Mouse (Mus musculus) limb, embryonic 13.5 days (tissue): ENCODE data around the gene St6galnac3. TPM values are rescaled to one million over a fixed set of nuclear protein-coding genes. Genes with fewer than 3 reads are reported as not detected.

Source experiments
- ATAC-seq: fragments of 200-750 bp; cut with Nextera tagmentation; 2 replicates; pipeline ENCODE4 v1.8.0; 2017; ENCODE audit warnings: low read depth, moderate number of reproducible peaks, moderate TSS enrichment; ENCODE audit not compliant: low FRiP score
- H3K27ac ChIP-seq: fragments of 300-500 bp; sonication (generic); 2 replicates; pipeline ENCODE4 v1.5.1; 2015; ENCODE audit warnings: inconsistent platforms, mild to moderate bottlenecking, moderate library complexity
- H3K27me3 ChIP-seq: fragments of 300-500 bp; sonication (generic); 2 replicates; pipeline ENCODE4 v1.6.1; 2015; ENCODE audit warnings: mild to moderate bottlenecking, inconsistent platforms
- H3K36me3 ChIP-seq: fragments of 300-500 bp; sonication (generic); 2 replicates; pipeline ENCODE4 v1.6.1; 2015; ENCODE audit warnings: inconsistent platforms, mild to moderate bottlenecking, moderate library complexity
- H3K4me1 ChIP-seq: fragments of 300-500 bp; sonication (generic); 2 replicates; pipeline ENCODE4 v1.6.1; 2015; ENCODE audit warnings: inconsistent platforms
- H3K4me2 ChIP-seq: fragments of 300-500 bp; sonication (generic); replicated peaks from 2 replicates; pipeline ENCODE4 v1.6.1; 2015; ENCODE audit warnings: inconsistent platforms, mild to moderate bottlenecking, moderate library complexity
- H3K4me3 ChIP-seq: fragments of 300-500 bp; sonication (generic); 2 replicates; pipeline ENCODE4 v1.5.1; 2015; ENCODE audit warnings: moderate library complexity, mild to moderate bottlenecking, inconsistent platforms
- H3K9ac ChIP-seq: fragments of 300-500 bp; sonication (generic); 2 replicates; pipeline ENCODE4 v1.6.1; 2015; ENCODE audit warnings: mild to moderate bottlenecking, inconsistent platforms
- H3K9me3 ChIP-seq: fragments of 300-500 bp; sonication (generic); 2 replicates; pipeline ENCODE4 v1.6.1; 2016; ENCODE audit warnings: inconsistent platforms
- WGBS: fragments of 180-500 bp; shearing (Covaris S2); methylation state at CpG from one replicate; pipeline ENCODE4 v1.1.7; 2015; 5-methylcytosine and 5-hydroxymethylcytosine counted together
- polyA plus RNA-seq: library from polyadenylated mRNA; unstranded; fragments of >200 nt; fragmentation: Nextera tagmentation; extraction: Ambion mirVana; gene quantifications from 2 replicates; pipeline ENCODE4 v1.2.1, GENCODE M21; 2015

Gene St6galnac3
- polyA plus RNA-seq, 1 experiment from 2014 or later = 53.7 TPM

GRCm38 (mm10) chr3:153190742-153191141 lies 534.2 kb downstream of the St6galnac3 start:
- Histone ChIP-seq H3K27ac (no peak overlapping the region), H3K4me2 (no peak overlapping the region), H3K9me3 (no peaks in the 10 kb centered on the region), H3K4me1 (no peaks in the 10 kb centered on the region), H3K4me3 (no peak overlapping the region), H3K27me3 (no peaks in the 10 kb centered on the region), H3K36me3 (no peaks in the 10 kb centered on the region), H3K9ac (no peak overlapping the region)
- 86% methylated on average over 2 of the region's 2 CpGs for whole genome bisulfite sequencing
- no peak for ATAC-seq

GRCm38 (mm10) chr3:153189685-153190467 lies 535.1 kb downstream of the St6galnac3 start:
- no peak overlapping the region for H3K27ac ChIP-seq
- ATAC-seq = no peak
- no peaks in the 10 kb centered on the region for H3K4me1 ChIP-seq
- H3K36me3 ChIP-seq = no peaks in the 10 kb centered on the region
- H3K9me3 ChIP-seq = no peaks in the 10 kb centered on the region
- 88% methylated on average over 6 of the region's 6 CpGs for WGBS
- H3K27me3 ChIP-seq = no peaks in the 10 kb centered on the region
- H3K4me2 ChIP-seq = no peak overlapping the region
- no peak overlapping the region for H3K4me3 ChIP-seq
- no peak overlapping the region for H3K9ac ChIP-seq

GRCm38 (mm10) chr3:153188224-153188623 lies 536.8 kb downstream of the St6galnac3 start:
- Histone ChIP-seq H3K4me2 (no peak overlapping the region), H3K27ac (no peak overlapping the region), H3K4me3 (no peak overlapping the region), H3K36me3 (no peaks in the 10 kb centered on the region), H3K9me3 (no peaks in the 10 kb centered on the region), H3K27me3 (no peaks in the 10 kb centered on the region), H3K9ac (no peak overlapping the region), H3K4me1 (no peaks in the 10 kb centered on the region)
- no peak for ATAC-seq
- WGBS = 75% methylated on average over 2 of the region's 2 CpGs

GRCm38 (mm10) chr3:153185117-153185516 lies 539.9 kb downstream of the St6galnac3 start:
- H3K4me1 ChIP-seq = 0 out of 2 replicates have a peak, but pooled peaks cover 4% of the 10 kb centered on the region
- no peaks in the 10 kb centered on the region for H3K9me3 ChIP-seq
- H3K4me2 ChIP-seq = no peak overlapping the region
- H3K27ac ChIP-seq = no peak overlapping the region
- WGBS = 73% methylated on average over 3 of the region's 3 CpGs
- H3K27me3 ChIP-seq = no peaks in the 10 kb centered on the region
- H3K9ac ChIP-seq = no peak overlapping the region
- H3K36me3 ChIP-seq = no peaks in the 10 kb centered on the region
- no peak for ATAC-seq
- H3K4me3 ChIP-seq = no peak overlapping the region

GRCm38 (mm10) chr3:153181242-153181641 lies 543.7 kb downstream of the St6galnac3 start:
- Histone ChIP-seq H3K36me3 (no peaks in the 10 kb centered on the region), H3K27me3 (no peaks in the 10 kb centered on the region), H3K27ac (no peak overlapping the region), H3K9ac (no peak overlapping the region), H3K4me3 (no peak overlapping the region), H3K9me3 (no peaks in the 10 kb centered on the region), H3K4me2 (no peak overlapping the region), H3K4me1 (0 out of 2 replicates have a peak, but pooled peaks cover 4% of the 10 kb centered on the region)
- no peak for ATAC-seq
- WGBS = 28% methylated on average over 6 of the region's 6 CpGs

- 0 out of 2 replicates have a peak, but pooled peaks cover 4% of the 10 kb centered on the region for H3K4me1 ChIP-seq
- no peak overlapping the region for H3K27ac ChIP-seq
- no peak for ATAC-seq
- no peaks in the 10 kb centered on the region for H3K36me3 ChIP-seq
- no peak overlapping the region for H3K4me3 ChIP-seq
- WGBS = 82% methylated on average over 4 of the region's 4 CpGs
- H3K9me3 ChIP-seq = no peaks in the 10 kb centered on the region
- no peaks in the 10 kb centered on the region for H3K27me3 ChIP-seq
- no peak overlapping the region for H3K4me2 ChIP-seq
- no peak overlapping the region for H3K9ac ChIP-seq
Observed at GRCm38 (mm10) chr3:153176749-153177148, 548.2 kb downstream of the St6galnac3 start.

DNA sequence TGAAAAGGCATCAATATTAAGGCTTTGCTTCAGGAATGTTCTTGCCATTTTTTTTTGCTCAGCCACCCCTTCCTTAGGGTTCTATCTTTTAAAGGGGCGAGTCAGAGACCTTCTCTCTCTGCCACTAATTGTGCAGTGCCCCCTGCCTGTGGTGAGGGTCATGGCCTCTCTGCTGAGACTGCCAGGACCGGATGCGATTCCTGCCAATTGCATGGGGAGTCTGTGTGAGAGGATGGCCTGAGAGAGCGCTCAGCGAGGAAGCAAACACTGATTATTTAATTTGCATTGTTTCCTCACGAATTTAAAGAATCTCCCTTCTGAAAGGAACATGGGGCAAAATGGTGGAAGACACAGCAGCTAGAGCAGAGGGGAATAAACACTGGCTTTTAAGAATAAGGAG lies 548.6 kb downstream of the St6galnac3 start:
- ATAC-seq = no peak
- H3K4me3 ChIP-seq = no peak overlapping the region
- no peaks in the 10 kb centered on the region for H3K36me3 ChIP-seq
- no peak overlapping the region for H3K9ac ChIP-seq
- 0 out of 2 replicates have a peak, but pooled peaks cover 4% of the 10 kb centered on the region for H3K4me1 ChIP-seq
- no peak overlapping the region for H3K4me2 ChIP-seq
- no peak overlapping the region for H3K27ac ChIP-seq
- H3K27me3 ChIP-seq = no peaks in the 10 kb centered on the region
- 65% methylated on average over 6 of the region's 6 CpGs for WGBS
- no peaks in the 10 kb centered on the region for H3K9me3 ChIP-seq

- no peak for ATAC-seq
- no peak overlapping the region for H3K4me2 ChIP-seq
Observed at GRCm38 (mm10) chr3:153174336-153175033, 550.5 kb downstream of the St6galnac3 start.

DNA sequence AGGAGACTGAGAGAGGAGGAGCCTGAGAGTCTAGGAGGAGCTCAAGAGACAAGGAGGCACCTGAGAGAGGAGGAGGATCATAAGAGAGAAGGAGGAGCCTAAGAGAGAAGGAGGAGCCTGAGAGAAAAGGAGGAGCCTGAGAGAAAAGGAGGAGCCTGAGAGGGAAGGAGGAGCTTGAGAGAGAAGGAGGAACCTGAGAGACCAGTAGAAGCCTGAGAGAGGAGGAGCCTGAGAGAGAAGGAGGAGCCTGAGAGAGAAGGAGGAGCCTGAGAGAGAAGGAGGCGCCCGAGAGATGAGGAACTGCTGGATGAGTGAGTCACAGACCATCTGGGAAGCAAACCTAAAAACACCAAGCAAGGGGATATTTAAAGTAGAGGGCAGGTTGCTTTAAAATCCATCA lies 551.4 kb downstream of the St6galnac3 start:
- Histone ChIP-seq H3K36me3 (no peaks in the 10 kb centered on the region), H3K9me3 (no peaks in the 10 kb centered on the region), H3K4me1 (no peaks in the 10 kb centered on the region), H3K4me3 (no peak overlapping the region), H3K9ac (no peak overlapping the region), H3K27ac (no peak overlapping the region), H3K27me3 (no peaks in the 10 kb centered on the region), H3K4me2 (no peak overlapping the region)
- ATAC-seq = no peak
- WGBS = 87% methylated on average over 2 of the region's 2 CpGs

More at GRCm38 (mm10) chr3:153174336-153175033, 550.5 kb downstream of the St6galnac3 start:
- 78% methylated on average over 11 of the region's 11 CpGs for WGBS
- no peaks in the 10 kb centered on the region for H3K36me3 ChIP-seq
- no peaks in the 10 kb centered on the region for H3K4me1 ChIP-seq
- H3K27me3 ChIP-seq = no peaks in the 10 kb centered on the region
- no peak overlapping the region for H3K9ac ChIP-seq
- H3K27ac ChIP-seq = no peak overlapping the region
- no peaks in the 10 kb centered on the region for H3K9me3 ChIP-seq
- no peak overlapping the region for H3K4me3 ChIP-seq

DNA sequence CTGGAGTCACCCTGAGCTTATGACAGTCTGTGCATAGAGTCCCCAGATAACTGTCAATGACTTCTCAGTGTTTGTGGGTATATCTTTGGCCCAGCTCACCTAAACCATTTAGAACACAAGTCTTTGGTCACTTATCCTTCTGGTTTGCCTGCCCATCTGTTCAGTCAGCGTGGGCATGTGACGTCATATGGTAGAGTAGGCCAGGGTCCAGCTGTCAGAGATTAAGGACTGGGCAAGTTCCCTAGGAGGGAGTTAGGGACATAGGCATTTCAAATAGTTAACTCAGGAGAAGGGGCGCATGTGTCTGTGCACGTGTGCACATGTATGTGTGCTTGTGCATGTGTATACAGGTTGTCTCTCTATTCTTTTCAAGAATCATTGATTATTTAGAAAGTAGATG lies 554.8 kb downstream of the St6galnac3 start:
- H3K27me3 ChIP-seq = no peaks in the 10 kb centered on the region
- H3K9me3 ChIP-seq = no peaks in the 10 kb centered on the region
- no peak overlapping the region for H3K4me3 ChIP-seq
- H3K4me2 ChIP-seq = no peak overlapping the region
- no peak overlapping the region for H3K9ac ChIP-seq
- H3K36me3 ChIP-seq = no peaks in the 10 kb centered on the region
- no peak overlapping the region for H3K27ac ChIP-seq
- H3K4me1 ChIP-seq = no peaks in the 10 kb centered on the region
- 81% methylated on average over 4 of the region's 4 CpGs for WGBS
- no peak for ATAC-seq

DNA sequence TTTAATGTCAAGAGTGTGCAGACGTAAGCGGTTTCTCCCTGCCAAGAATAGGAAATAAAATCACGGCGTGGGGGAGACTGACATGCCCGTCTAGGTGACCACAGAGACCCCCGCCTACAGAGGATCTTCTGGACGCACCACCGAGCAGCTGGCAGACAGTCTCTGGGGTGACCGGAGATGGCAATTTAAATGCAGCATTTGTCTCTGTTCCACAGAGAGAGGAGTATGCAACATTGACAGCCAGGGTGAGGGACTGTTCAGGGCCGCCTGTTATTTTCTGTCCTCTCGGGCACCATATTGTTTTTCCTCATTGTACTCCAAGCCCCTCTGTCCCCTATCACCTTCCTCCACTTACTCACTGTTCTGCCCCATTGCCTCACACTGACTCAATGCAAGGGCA lies 555.2 kb downstream of the St6galnac3 start:
- Histone ChIP-seq H3K4me1 (no peaks in the 10 kb centered on the region), H3K4me3 (no peak overlapping the region), H3K27ac (no peak overlapping the region), H3K9me3 (no peaks in the 10 kb centered on the region), H3K36me3 (no peaks in the 10 kb centered on the region), H3K9ac (no peak overlapping the region), H3K27me3 (no peaks in the 10 kb centered on the region), H3K4me2 (no peak overlapping the region)
- ATAC-seq = no peak
- 88% methylated on average over 11 of the region's 11 CpGs for WGBS

GRCm38 (mm10) chr3:153161676-153162075 lies 563.3 kb downstream of the St6galnac3 start:
- H3K27ac ChIP-seq = no peak overlapping the region
- H3K36me3 ChIP-seq = no peaks in the 10 kb centered on the region
- no peak for ATAC-seq
- H3K9ac ChIP-seq = no peak overlapping the region
- WGBS = 45% methylated on average over 9 of the region's 9 CpGs
- H3K27me3 ChIP-seq = no peaks in the 10 kb centered on the region
- H3K9me3 ChIP-seq = no peaks in the 10 kb centered on the region
- no peak overlapping the region for H3K4me2 ChIP-seq
- H3K4me3 ChIP-seq = no peak overlapping the region
- H3K4me1 ChIP-seq = no peaks in the 10 kb centered on the region
